Mouse (Mus musculus) forebrain, postnatal 0 days (tissue): Measurements from ENCODE around the gene Chaf1b. TPM values are rescaled to one million over a fixed set of nuclear protein-coding genes. Genes with fewer than 3 reads are reported as not detected.

ENCODE experiments used
- ATAC-seq: fragments of 200-750 bp; cut with Nextera tagmentation; 2 replicates; pipeline ENCODE4 v1.8.0; 2017; ENCODE audit warnings: mild to moderate bottlenecking, moderate library complexity
- DNase-seq: peaks from one replicate; pipeline ENCODE4 v3.0.0-alpha.2; 2015
- H3K27ac ChIP-seq: fragments of 300-500 bp; sonication (generic); 2 replicates; pipeline ENCODE4 v1.5.1; 2014; ENCODE audit warnings: low read depth, mild to moderate bottlenecking, antibody characterized with exemption, low read length, moderate library complexity, mixed read lengths
- H3K27me3 ChIP-seq: fragments of 300-500 bp; sonication (generic); 2 replicates; pipeline ENCODE4 v1.6.1; 2014; ENCODE audit warnings: mild to moderate bottlenecking, low read length, mixed read lengths; ENCODE audit not compliant: insufficient read depth
- H3K36me3 ChIP-seq: fragments of 300-500 bp; sonication (generic); 2 replicates; pipeline ENCODE4 v1.6.1; 2014; ENCODE audit warnings: mild to moderate bottlenecking, moderate library complexity; ENCODE audit not compliant: insufficient read depth
- H3K4me1 ChIP-seq: fragments of 300-500 bp; sonication (generic); 2 replicates; pipeline ENCODE4 v1.6.1; 2014; ENCODE audit warnings: antibody characterized with exemption; ENCODE audit not compliant: insufficient read depth
- H3K4me2 ChIP-seq: fragments of 300-500 bp; sonication (generic); 2 replicates; pipeline ENCODE4 v1.6.1; 2014; ENCODE audit warnings: low read depth, mild to moderate bottlenecking, moderate library complexity
- H3K4me3 ChIP-seq: fragments of 300-500 bp; sonication (generic); 2 replicates; pipeline ENCODE4 v1.5.1; 2014; ENCODE audit warnings: low read depth, low read length, mixed read lengths
- H3K9ac ChIP-seq: fragments of 300-500 bp; sonication (generic); 2 replicates; pipeline ENCODE4 v1.6.1; 2014; ENCODE audit warnings: mild to moderate bottlenecking
- H3K9me3 ChIP-seq: fragments of 300-500 bp; sonication (generic); 2 replicates; pipeline ENCODE4 v1.6.1; 2016; ENCODE audit warnings: low read length
- CTCF ChIP-seq: sonication (generic); IDR thresholded peaks from 2 replicates; pipeline ENCODE4 v1.5.1; 2016; ENCODE audit warnings: antibody characterized with exemption, control low read depth, low read depth
- WGBS: fragments of 180-500 bp; shearing (Covaris S2); extraction: QIAGEN DNeasy Blood & Tissue Kit; methylation state at CpG from one replicate; pipeline ENCODE4 v1.1.7; 2014; 5-methylcytosine and 5-hydroxymethylcytosine counted together
- polyA plus RNA-seq: library from polyadenylated mRNA; unstranded; fragments of >200 nt; fragmentation: Nextera tagmentation; extraction: Ambion mirVana; gene quantifications from 2 replicates; pipeline ENCODE4 v1.2.1, GENCODE M21; 2015
- total RNA-seq: library from RNA; depleted of rRNA; stranded (reverse); fragments of >200 nt; gene quantifications from 2 replicates; pipeline ENCODE4 v1.2.3, GENCODE M21; 2014

Chaf1b gene
- total and polyA plus RNA-seq, 2 experiments from 2014 or later: 13.5 to 21.1 TPM

DNA sequence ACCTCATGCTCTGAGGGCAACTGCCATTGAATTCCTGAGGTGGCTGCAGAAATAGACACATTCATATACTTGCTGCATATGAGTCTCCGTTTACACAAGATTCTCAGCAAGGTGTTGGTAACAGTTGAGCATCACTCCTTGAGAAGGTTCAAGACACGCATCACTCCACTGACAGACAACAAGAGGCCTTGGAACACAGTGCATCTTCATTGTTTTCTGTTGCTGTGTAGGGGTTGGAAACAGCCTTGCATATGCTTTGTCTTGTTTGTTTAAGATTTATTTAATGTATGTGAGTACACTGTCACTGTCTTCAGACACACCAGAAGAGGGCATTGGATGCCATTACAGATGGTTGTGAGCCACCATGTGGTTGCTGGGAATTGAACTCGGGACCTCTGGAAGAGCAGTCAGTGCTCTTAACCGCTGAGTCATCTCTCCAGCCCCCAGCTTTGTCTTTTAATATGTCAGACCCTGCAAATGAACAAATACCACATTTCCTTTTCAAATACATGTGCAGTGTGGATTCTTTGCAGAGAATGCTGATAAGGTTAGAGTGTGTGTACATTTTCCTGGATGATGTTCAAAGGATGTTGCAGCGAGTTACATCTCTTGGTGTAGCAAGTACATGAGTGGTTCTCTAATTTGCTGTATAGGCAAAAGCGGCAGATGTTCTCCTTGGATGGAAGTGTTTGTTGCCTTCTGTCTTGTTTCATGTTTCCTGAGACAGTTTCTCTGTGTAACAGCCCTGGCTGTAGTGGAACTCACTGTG, 5.9 kb upstream of the Chaf1b start:
- H3K27me3 ChIP-seq: no peaks in the 10 kb centered on the region
- no peak for DNase-seq
- no peaks in the 10 kb centered on the region for H3K9me3 ChIP-seq
- H3K36me3 ChIP-seq: peaks cover 37% of the 10 kb centered on the region
- H3K27ac ChIP-seq: no peak overlapping the region
- ATAC-seq: 0 out of 2 replicates have a peak, but pooled peaks have one; percentile 16
- TF ChIP-seq CTCF: no peak
- H3K4me2 ChIP-seq: no peak overlapping the region
- WGBS: 91% methylated on average over 6 of the region's 6 CpGs
- H3K4me3 ChIP-seq: no peak overlapping the region
- H3K9ac ChIP-seq: no peak overlapping the region
- H3K4me1 ChIP-seq: no peaks in the 10 kb centered on the region

DNA sequence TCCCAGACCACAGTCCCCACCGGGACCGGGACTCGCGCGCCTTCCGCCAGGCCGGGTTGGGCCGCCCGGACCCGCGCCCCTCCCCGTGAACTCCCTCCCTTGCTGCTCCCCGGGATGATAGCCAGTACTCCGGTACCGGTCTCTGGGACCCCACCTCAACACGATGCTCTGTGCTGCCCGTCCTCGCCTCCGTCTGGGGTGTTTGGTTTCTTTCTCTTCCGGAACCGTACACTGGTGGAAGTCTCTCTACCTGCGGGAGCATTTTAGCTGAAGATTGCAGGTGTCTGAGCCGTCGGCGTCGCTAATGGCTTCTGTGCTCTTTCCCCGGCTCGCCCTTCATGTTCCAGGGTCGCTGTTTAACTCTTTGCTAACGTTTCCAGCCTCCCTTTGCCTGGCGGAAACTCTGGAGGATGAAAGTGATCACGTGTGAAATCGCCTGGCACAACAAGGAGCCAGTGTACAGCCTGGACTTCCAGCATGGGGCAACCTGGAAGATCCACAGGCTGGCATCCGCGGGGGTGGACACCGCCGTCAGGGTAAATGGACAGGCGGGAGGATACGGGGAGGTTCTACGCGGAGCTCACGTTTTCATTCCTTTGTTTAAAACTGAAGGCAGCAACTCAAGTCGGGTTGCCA, 503 bp downstream of the Chaf1b start:
- Histone ChIP-seq H3K4me2 (peak overlapping the region; percentile 96), H3K4me1 (no peaks in the 10 kb centered on the region), H3K4me3 (peak overlapping the region; percentile 78), H3K27ac (no peak overlapping the region), H3K36me3 (0 out of 2 replicates have a peak, but pooled peaks cover 3% of the 10 kb centered on the region), H3K9ac (peak overlapping the region; percentile 62), H3K9me3 (no peaks in the 10 kb centered on the region), H3K27me3 (no peaks in the 10 kb centered on the region)
- no peak for TF ChIP-seq CTCF
- under 1% methylated on average over 43 of the region's 43 CpGs for WGBS
- DNase-seq: peak; percentile 43
- peak; percentile 40 for ATAC-seq

DNA sequence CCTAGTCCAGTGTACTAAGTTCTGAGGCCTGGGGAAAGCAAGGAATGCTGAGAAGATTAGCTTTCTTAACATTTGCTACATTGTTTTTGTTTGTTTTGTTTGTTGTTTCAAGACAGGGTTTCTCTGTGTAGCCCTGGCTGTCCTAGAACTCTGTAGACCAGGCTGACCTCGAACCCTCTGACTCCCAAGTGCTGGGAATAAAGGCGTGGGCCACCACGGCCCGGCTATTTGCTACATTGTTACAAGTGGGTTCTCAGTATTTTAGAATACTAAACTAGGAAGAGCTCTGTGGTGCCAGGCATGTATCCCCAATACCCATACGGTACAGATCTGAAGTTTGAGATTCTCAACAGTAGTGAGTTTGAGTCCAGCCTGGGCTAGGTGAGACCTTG, 1.0 kb downstream of the Chaf1b start:
- Histone ChIP-seq H3K27ac (no peak overlapping the region), H3K27me3 (no peaks in the 10 kb centered on the region), H3K9me3 (no peaks in the 10 kb centered on the region), H3K4me3 (peak overlapping the region; percentile 78), H3K4me2 (peak overlapping the region; percentile 96), H3K4me1 (no peaks in the 10 kb centered on the region), H3K36me3 (0 out of 2 replicates have a peak, but pooled peaks cover 3% of the 10 kb centered on the region), H3K9ac (peak overlapping the region; percentile 62)
- WGBS: 38% methylated on average over 5 of the region's 5 CpGs
- DNase-seq (no peak), ATAC-seq (no peak)
- no peak for TF ChIP-seq CTCF

DNA sequence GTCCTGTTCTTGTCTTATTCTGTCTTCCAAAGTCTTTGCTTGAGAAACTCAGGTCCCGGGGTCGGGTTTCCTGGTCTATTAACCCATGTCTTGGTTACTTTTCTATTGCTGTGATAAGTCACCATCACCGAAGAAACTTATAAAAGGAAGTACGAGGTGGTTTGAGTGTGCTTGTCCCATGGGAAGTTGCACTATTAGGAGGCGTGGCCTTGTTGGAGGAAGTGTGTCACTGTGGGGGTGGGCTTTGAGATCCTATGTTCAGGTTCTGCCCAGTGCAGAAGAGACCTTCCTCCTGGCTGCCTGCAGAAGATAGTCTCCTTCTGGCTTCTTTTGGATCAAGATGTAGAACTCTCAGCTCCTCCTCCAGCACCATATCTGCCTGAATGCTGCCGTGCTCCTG, 4.8 kb downstream of the Chaf1b start:
- DNase-seq (no peak), ATAC-seq (no peak)
- WGBS: 94% methylated on average over 6 of the region's 6 CpGs

DNA sequence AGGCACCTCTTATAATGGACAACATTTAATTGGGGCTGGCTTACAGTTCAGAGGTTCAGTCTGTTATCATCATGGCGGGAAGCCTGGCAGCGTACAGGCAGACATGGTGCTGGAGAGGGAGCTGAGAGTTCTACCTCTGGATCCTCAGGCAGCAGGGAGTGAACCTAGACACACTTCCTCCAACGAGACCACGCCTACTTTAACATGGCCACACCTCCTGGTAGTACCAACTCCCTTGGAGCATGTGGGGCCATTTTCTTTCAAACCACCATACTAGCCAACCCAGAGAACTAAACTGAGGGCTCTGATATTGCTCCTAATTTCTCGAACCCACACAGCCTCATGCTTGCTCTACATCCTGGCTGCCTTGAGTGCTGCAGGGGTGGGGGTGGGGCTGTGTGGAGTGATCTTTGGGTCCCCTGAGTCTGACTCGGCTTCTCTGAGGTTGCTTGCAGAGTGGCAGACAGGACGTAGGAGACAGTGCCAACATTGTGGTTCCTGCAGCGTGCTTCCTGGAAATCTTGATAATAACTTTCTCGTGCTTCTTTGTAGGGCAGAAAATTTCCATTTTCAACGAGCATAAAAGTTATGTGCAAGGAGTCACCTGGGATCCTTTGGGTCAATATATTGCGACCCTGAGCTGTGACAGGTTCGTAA, 7.4 kb downstream of the Chaf1b start:
- H3K4me1 ChIP-seq: no peaks in the 10 kb centered on the region
- no peak overlapping the region for H3K27ac ChIP-seq
- TF ChIP-seq CTCF: no peak
- H3K9me3 ChIP-seq: no peaks in the 10 kb centered on the region
- H3K4me3 ChIP-seq: no peak overlapping the region
- H3K9ac ChIP-seq: no peak overlapping the region
- no peaks in the 10 kb centered on the region for H3K27me3 ChIP-seq
- H3K36me3 ChIP-seq: peaks cover 6% of the 10 kb centered on the region; the same call in 1 of the 2 replicates
- DNase-seq (no peak), ATAC-seq (no peak)
- H3K4me2 ChIP-seq: no peak overlapping the region
- 92% methylated on average over 12 of the region's 12 CpGs for WGBS

More for the DNA sequence above, 4.8 kb downstream of the Chaf1b start:
- Histone ChIP-seq H3K4me3 (no peak overlapping the region), H3K4me1 (no peaks in the 10 kb centered on the region), H3K27ac (no peak overlapping the region), H3K36me3 (peaks cover 3% of the 10 kb centered on the region; the same call in 1 of the 2 replicates), H3K9me3 (no peaks in the 10 kb centered on the region), H3K27me3 (no peaks in the 10 kb centered on the region), H3K9ac (no peak overlapping the region), H3K4me2 (no peak overlapping the region)
- TF ChIP-seq CTCF: no peak

DNA sequence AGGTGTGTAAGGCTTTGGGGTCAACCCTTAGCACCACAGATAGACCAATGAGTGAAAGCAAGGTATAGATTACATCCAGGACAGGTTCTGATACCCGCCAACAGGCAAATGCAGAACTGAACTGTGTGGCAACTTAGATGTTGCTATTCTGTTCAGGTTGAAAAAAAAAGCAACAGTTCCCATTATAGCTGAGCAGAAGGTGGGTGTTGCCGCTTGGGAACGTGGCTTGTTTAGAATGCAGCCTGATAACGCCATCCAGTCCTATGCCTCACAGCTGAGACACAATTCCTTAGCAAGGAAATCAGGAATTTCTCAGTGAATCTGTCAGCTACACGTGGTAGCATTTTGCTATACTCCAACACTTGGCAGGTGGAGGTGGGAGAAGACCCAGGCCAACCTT, 9.6 kb downstream of the Chaf1b start:
- 80% methylated on average over 5 of the region's 5 CpGs for WGBS
- ATAC-seq (peak; percentile 34; the same call in 1 of the 2 replicates), DNase-seq (no peak)
- Histone ChIP-seq H3K36me3 (peaks cover 3% of the 10 kb centered on the region; the same call in 1 of the 2 replicates), H3K4me2 (no peak overlapping the region), H3K9ac (no peak overlapping the region), H3K9me3 (no peaks in the 10 kb centered on the region), H3K27me3 (no peaks in the 10 kb centered on the region), H3K4me3 (no peak overlapping the region), H3K4me1 (no peaks in the 10 kb centered on the region), H3K27ac (no peak overlapping the region)
- TF ChIP-seq CTCF: no peak
